Mouse (Mus musculus): ENCODE measurements around the gene Usp39. TPM values are rescaled to one million over a fixed set of nuclear protein-coding genes. Genes with fewer than 3 reads are reported as not detected.

Usp39 gene
- total and polyA plus RNA-seq, 3 experiments: 26.3 to 116 (median 100) TPM

DNA sequence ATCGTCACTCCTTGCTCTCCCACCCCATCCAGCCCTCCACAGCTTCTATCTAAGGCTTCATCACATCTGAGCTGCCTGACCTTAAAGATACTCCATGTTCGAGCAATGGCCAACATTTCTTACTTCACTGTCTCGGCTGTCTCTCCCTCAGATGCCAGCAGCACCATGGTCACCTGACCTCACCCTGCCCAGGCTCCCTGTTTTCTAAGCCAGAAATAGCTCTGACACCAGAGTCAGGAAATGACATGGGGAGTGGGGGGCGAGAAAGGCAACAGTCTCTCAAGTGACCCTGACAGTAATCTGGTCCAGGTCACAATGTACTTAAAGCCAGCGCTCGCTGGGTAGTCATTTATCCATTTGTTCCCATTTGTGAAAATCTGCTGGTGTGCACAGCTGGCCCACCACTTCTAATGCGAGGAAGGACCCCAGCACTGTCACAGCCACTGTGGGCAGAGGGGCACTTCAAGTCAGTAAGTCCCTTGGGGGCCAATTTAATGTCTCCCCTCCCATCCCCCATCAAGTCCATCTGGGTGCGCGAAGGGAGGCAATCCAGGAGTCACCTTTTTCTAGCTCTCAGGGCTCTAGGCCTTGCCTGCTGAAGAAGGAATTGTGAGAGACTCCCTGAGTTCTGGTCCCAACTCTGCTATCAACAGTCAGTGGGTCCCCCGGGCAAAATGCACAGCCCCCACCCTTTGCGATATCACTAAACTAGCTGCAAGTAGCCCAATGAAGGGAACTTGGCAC lies 31.7 kb downstream of the Usp39 start:
- H3K27me3 ChIP-seq (ENCODE audit: insufficient read depth, low read length): peaks cover 4% of the 10 kb centered on the region
- ATAC-seq (ENCODE audit: extremely low read depth, insufficient number of reproducible peaks, low FRiP score, poor library complexity, severe bottlenecking): no peak
- H3K36me3 ChIP-seq (replicated peaks): peaks cover 68% of the 10 kb centered on the region
- DNase-seq (ENCODE audit: low spot score): no peak
- TF ChIP-seq TAL1 (conservative IDR thresholded peaks at IDR 0.05; ENCODE audit: low read depth, low read length) (no peak), GATA2 (IDR thresholded peaks at IDR 0.05; ENCODE audit: borderline replicate concordance, low read depth, low read length) (no peak), CTCF (IDR thresholded peaks at IDR 0.05; ENCODE audit: low read depth, low read length) (no peak), POLR2AphosphoS5 (IDR thresholded peaks at IDR 0.05; ENCODE audit: insufficient replicate concordance, low read depth, low read length) (no peak), GATA1 (IDR thresholded peaks at IDR 0.05; ENCODE audit: borderline replicate concordance, low read length) (no peak)
- no peaks in the 10 kb centered on the region for H3K9me3 ChIP-seq (replicated peaks)
- no peak overlapping the region for H3K4me3 ChIP-seq (ENCODE audit: low read depth, low read length)
- H3K4me1 ChIP-seq (ENCODE audit: insufficient read depth, low read depth, low read length): peaks cover 11% of the 10 kb centered on the region; the same call in 1 of the 2 replicates

DNA sequence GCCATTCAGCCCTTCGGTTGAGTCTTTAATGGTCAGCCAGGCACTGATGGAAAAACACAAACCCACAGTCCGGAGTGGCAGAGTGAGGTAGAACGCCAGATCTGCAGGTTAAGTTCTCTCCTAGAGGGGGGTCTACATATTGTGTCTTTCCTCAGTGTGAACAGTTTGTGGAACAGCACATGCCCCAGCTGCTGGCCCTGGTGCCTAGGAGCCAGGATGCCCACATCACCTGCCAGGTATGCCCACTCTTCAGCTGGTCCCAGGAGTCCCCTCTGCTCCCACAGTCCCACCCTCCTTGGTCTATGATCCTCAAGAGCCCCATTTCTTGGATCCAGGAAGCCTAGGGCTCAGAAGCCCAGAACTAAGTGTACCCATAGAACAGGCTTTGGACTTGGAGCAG lies 32.8 kb downstream of the Usp39 start:
- ATAC-seq (ENCODE audit: extremely low read depth, insufficient number of reproducible peaks, low FRiP score, poor library complexity, severe bottlenecking) (no peak), DNase-seq (ENCODE audit: low spot score) (no peak)
- Histone ChIP-seq H3K4me3 (ENCODE audit: low read depth, low read length) (no peak overlapping the region), H3K27me3 (ENCODE audit: insufficient read depth, low read length) (peaks cover 7% of the 10 kb centered on the region), H3K36me3 (replicated peaks) (peaks cover 57% of the 10 kb centered on the region), H3K4me1 (ENCODE audit: insufficient read depth, low read depth, low read length) (peaks cover 11% of the 10 kb centered on the region; the same call in 1 of the 2 replicates), H3K9me3 (replicated peaks) (no peaks in the 10 kb centered on the region)
- TF ChIP-seq GATA2 (IDR thresholded peaks at IDR 0.05; ENCODE audit: borderline replicate concordance, low read depth, low read length) (no peak), POLR2AphosphoS5 (IDR thresholded peaks at IDR 0.05; ENCODE audit: insufficient replicate concordance, low read depth, low read length) (no peak), TAL1 (conservative IDR thresholded peaks at IDR 0.05; ENCODE audit: low read depth, low read length) (no peak), CTCF (IDR thresholded peaks at IDR 0.05; ENCODE audit: low read depth, low read length) (no peak), GATA1 (IDR thresholded peaks at IDR 0.05; ENCODE audit: borderline replicate concordance, low read length) (no peak)

DNA sequence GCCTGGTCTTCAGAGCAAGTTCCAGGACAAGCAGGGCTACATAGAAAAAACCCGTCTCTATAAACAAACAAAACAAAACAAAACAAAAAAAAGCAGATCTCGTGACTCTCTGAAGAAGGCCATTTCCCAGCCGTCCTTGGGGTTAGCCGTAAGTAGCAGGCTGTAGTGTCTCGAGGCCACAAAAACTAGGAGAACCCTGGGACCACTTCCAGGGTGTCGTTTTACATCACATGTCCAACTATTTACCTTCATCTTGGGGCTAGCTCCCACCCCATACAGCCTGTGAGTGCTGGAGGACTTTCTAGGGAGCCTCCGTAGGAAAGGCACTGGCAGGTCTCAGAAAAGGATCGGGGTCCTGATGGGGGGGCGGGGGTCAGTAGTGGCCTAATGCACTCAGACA lies 41.5 kb downstream of the Usp39 start:
- Histone ChIP-seq H3K9me3 (replicated peaks) (no peaks in the 10 kb centered on the region), H3K4me3 (ENCODE audit: low read depth, low read length) (no peak overlapping the region), H3K4me1 (ENCODE audit: insufficient read depth, low read depth, low read length) (peaks cover 4% of the 10 kb centered on the region; the same call in 1 of the 2 replicates), H3K36me3 (replicated peaks) (no peaks in the 10 kb centered on the region), H3K27me3 (ENCODE audit: insufficient read depth, low read length) (peaks cover 62% of the 10 kb centered on the region)
- TF ChIP-seq TAL1 (conservative IDR thresholded peaks at IDR 0.05; ENCODE audit: low read depth, low read length) (no peak), GATA1 (IDR thresholded peaks at IDR 0.05; ENCODE audit: borderline replicate concordance, low read length) (no peak), CTCF (IDR thresholded peaks at IDR 0.05; ENCODE audit: low read depth, low read length) (no peak), GATA2 (IDR thresholded peaks at IDR 0.05; ENCODE audit: borderline replicate concordance, low read depth, low read length) (no peak), POLR2AphosphoS5 (IDR thresholded peaks at IDR 0.05; ENCODE audit: insufficient replicate concordance, low read depth, low read length) (no peak)
- DNase-seq (ENCODE audit: low spot score) (no peak), ATAC-seq (ENCODE audit: extremely low read depth, insufficient number of reproducible peaks, low FRiP score, poor library complexity, severe bottlenecking) (no peak)

DNA sequence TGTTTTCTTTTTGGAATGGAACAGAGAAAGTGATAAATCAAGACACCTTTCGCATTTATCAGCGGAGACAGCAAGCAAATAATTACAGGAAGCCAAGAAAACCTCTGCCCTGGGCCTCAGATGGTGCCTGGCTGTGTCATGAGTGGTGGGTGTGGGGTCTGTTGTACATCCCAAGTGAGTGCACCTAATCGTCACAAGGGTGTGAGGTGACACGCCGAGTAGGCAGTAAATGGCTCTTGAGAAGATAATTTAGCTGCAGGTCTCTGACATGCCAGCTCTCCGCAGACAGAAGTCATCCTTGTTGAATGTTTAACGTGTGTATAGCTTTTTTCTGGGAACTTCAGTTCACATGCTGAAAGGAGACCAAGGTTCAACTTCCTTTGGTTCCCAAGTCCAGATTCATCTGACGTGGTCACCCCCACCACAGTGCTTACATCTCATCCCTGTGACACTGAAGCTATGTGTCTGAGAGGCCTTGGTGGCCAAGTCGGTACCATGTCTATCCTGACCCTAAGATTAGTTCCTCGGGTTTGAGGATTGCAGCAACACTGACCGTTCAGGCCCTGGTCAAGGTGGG lies 42.5 kb downstream of the Usp39 start:
- no peaks in the 10 kb centered on the region for H3K36me3 ChIP-seq (replicated peaks)
- peaks cover 4% of the 10 kb centered on the region; the same call in 1 of the 2 replicates for H3K4me1 ChIP-seq (ENCODE audit: insufficient read depth, low read depth, low read length)
- peaks cover 66% of the 10 kb centered on the region for H3K27me3 ChIP-seq (ENCODE audit: insufficient read depth, low read length)
- no peak for DNase-seq (ENCODE audit: low spot score)
- ATAC-seq (ENCODE audit: extremely low read depth, insufficient number of reproducible peaks, low FRiP score, poor library complexity, severe bottlenecking): no peak
- no peak overlapping the region for H3K4me3 ChIP-seq (ENCODE audit: low read depth, low read length)
- no peak for TF ChIP-seq GATA2 (IDR thresholded peaks at IDR 0.05; ENCODE audit: borderline replicate concordance, low read depth, low read length)
- no peak for TF ChIP-seq GATA1 (IDR thresholded peaks at IDR 0.05; ENCODE audit: borderline replicate concordance, low read length)
- no peak for TF ChIP-seq TAL1 (conservative IDR thresholded peaks at IDR 0.05; ENCODE audit: low read depth, low read length)
- TF ChIP-seq CTCF (IDR thresholded peaks at IDR 0.05; ENCODE audit: low read depth, low read length): no peak
- TF ChIP-seq POLR2AphosphoS5 (IDR thresholded peaks at IDR 0.05; ENCODE audit: insufficient replicate concordance, low read depth, low read length): no peak
- H3K9me3 ChIP-seq (replicated peaks): no peaks in the 10 kb centered on the region

DNA sequence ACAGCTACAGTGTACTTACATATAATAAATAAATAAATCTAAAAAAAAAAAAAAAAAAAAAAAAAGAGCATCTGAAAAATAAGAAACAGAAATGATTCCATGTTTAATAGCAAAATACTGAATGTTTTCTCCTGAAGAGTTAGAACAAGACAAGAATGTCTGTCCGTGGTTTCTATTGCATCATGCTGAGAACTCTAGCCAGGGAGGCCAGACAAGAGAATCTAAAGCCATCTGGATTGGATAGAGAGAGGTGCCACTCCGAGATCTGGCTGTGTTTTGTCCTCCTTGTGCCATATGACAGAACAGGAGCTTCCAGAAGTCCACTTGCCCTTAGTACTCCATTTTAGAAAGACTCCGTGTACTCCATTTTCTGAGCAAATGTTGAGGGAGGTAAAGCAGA lies 47.2 kb downstream of the Usp39 start:
- no peaks in the 10 kb centered on the region for H3K36me3 ChIP-seq (replicated peaks)
- no peaks in the 10 kb centered on the region for H3K4me1 ChIP-seq (ENCODE audit: insufficient read depth, low read depth, low read length)
- DNase-seq (ENCODE audit: low spot score): no peak
- no peak overlapping the region for H3K4me3 ChIP-seq (ENCODE audit: low read depth, low read length)
- no peak for ATAC-seq (ENCODE audit: extremely low read depth, insufficient number of reproducible peaks, low FRiP score, poor library complexity, severe bottlenecking)
- H3K9me3 ChIP-seq (replicated peaks): no peaks in the 10 kb centered on the region
- TF ChIP-seq CTCF (IDR thresholded peaks at IDR 0.05; ENCODE audit: low read depth, low read length) (no peak), TAL1 (conservative IDR thresholded peaks at IDR 0.05; ENCODE audit: low read depth, low read length) (no peak), GATA2 (IDR thresholded peaks at IDR 0.05; ENCODE audit: borderline replicate concordance, low read depth, low read length) (no peak), GATA1 (IDR thresholded peaks at IDR 0.05; ENCODE audit: borderline replicate concordance, low read length) (no peak), POLR2AphosphoS5 (IDR thresholded peaks at IDR 0.05; ENCODE audit: insufficient replicate concordance, low read depth, low read length) (no peak)
- H3K27me3 ChIP-seq (ENCODE audit: insufficient read depth, low read length): peaks cover 62% of the 10 kb centered on the region

DNA sequence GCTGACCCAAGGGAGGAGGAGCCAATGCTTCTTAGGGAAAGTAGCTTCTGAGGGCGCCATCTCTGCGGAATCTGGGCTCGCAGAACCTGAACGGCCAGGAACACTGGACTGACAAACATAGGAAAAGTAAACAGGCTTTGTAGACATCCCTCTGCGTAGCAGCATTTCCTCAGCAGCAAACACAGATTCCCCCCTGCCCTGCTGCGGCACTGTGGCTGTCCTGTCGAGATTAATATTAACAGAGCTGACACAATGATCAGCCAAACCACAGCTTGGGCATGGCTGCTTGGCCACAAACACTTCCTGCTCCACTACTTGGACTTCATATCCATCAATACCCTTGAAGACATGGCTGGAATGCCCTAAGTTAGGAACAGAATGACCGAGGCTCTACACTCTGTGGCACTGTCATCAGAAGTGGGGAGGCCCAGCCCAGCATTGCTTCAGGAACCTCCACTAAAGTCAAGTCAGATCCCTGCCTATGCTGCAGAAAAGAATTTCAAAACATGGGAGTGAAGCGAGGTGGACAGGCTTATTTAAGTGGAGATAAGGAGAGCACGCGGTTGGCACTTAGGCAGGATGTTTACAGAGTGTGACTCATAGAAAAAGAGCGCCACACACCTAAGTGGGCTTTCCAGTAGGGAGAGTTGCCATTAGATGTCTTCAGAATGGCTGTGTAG lies 51.9 kb downstream of the Usp39 start:
- H3K4me3 ChIP-seq (ENCODE audit: low read depth, low read length): no peak overlapping the region
- no peak for ATAC-seq (ENCODE audit: extremely low read depth, insufficient number of reproducible peaks, low FRiP score, poor library complexity, severe bottlenecking)
- H3K4me1 ChIP-seq (ENCODE audit: insufficient read depth, low read depth, low read length): no peaks in the 10 kb centered on the region
- TF ChIP-seq TAL1 (conservative IDR thresholded peaks at IDR 0.05; ENCODE audit: low read depth, low read length) (no peak), GATA2 (IDR thresholded peaks at IDR 0.05; ENCODE audit: borderline replicate concordance, low read depth, low read length) (no peak)
- no peaks in the 10 kb centered on the region for H3K36me3 ChIP-seq (replicated peaks)
- no peak for DNase-seq (ENCODE audit: low spot score)
- no peaks in the 10 kb centered on the region for H3K9me3 ChIP-seq (replicated peaks)
- H3K27me3 ChIP-seq (ENCODE audit: insufficient read depth, low read length): peaks cover 62% of the 10 kb centered on the region
